Mouse (Mus musculus) neural tube, embryonic 11.5 days (tissue): ENCODE results near the gene Ppm1l. TPM values are rescaled to one million over a fixed set of nuclear protein-coding genes. Genes with fewer than 3 reads are reported as not detected.

Source experiments
- ATAC-seq: fragments of 200-750 bp; cut with Nextera tagmentation; 2 replicates; pipeline ENCODE4 v1.8.0; 2017; ENCODE audit warnings: moderate number of reproducible peaks, mild to moderate bottlenecking, moderate TSS enrichment, moderate library complexity; ENCODE audit not compliant: insufficient read depth, low FRiP score, low TSS enrichment
- DNase-seq: peaks from one replicate; pipeline ENCODE4 v3.0.0-alpha.2; 2015; ENCODE audit warnings: low spot score
- H3K27ac ChIP-seq: fragments of 300-500 bp; sonication (generic); 2 replicates; pipeline ENCODE4 v1.5.1; 2014; ENCODE audit warnings: low read depth, mild to moderate bottlenecking, low read length
- H3K27me3 ChIP-seq: fragments of 300-500 bp; sonication (generic); 2 replicates; pipeline ENCODE4 v1.6.1; 2014; ENCODE audit warnings: mild to moderate bottlenecking, low read length, mixed read lengths; ENCODE audit not compliant: control insufficient read depth, insufficient read depth
- H3K36me3 ChIP-seq: fragments of 300-500 bp; sonication (generic); 2 replicates; pipeline ENCODE4 v1.6.1; 2014; ENCODE audit warnings: mild to moderate bottlenecking, low read length, moderate library complexity, mixed read lengths; ENCODE audit not compliant: control insufficient read depth, insufficient read depth
- H3K4me1 ChIP-seq: fragments of 300-500 bp; sonication (generic); 2 replicates; pipeline ENCODE4 v1.6.1; 2014; ENCODE audit warnings: low read length, mixed read lengths; ENCODE audit not compliant: control insufficient read depth, insufficient read depth
- H3K4me2 ChIP-seq: fragments of 300-500 bp; sonication (generic); 2 replicates; pipeline ENCODE4 v1.6.1; 2014; ENCODE audit warnings: low read depth, mild to moderate bottlenecking, moderate library complexity
- H3K4me3 ChIP-seq: fragments of 300-500 bp; sonication (generic); 2 replicates; pipeline ENCODE4 v1.5.1; 2014; ENCODE audit warnings: low read depth, low read length
- H3K9ac ChIP-seq: fragments of 300-500 bp; sonication (generic); 2 replicates; pipeline ENCODE4 v1.6.1; 2014; ENCODE audit warnings: mild to moderate bottlenecking, low read length
- H3K9me3 ChIP-seq: fragments of 300-500 bp; sonication (generic); 2 replicates; pipeline ENCODE4 v1.6.1; 2016; ENCODE audit warnings: low read length; ENCODE audit not compliant: control insufficient read depth
- WGBS: fragments of 180-500 bp; shearing (Covaris S2); extraction: QIAGEN DNeasy Blood & Tissue Kit; methylation state at CpG from one replicate; pipeline ENCODE4 v1.1.7; 2014; 5-methylcytosine and 5-hydroxymethylcytosine counted together
- polyA plus RNA-seq: library from polyadenylated mRNA; unstranded; fragments of >200 nt; fragmentation: Nextera tagmentation; extraction: Ambion mirVana; gene quantifications from 2 replicates; pipeline ENCODE4 v1.2.1, GENCODE M21; 2014

Ppm1l gene
- polyA plus RNA-seq, 1 experiment from 2014 or later: 22.6 TPM

DNA sequence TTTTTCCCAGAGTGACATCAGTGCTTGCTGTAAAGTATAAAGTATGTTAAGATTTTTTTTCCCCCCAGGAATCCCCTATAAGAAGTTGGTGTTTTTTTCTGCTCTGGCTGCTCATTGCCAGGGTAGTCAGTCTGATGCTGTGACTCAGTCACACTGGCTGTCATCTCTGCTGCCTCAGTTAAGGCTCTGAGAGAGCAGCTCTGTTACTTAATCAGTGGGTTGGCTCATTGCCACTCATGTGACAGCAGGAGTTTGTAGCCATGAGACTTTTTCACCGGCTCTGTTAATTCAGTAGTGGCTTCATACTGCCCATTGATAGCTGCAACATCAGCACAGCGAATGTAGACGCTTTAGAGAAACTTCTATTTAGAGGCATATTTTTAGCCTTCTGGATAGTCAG, 163.3 kb downstream of the Ppm1l start:
- DNase-seq: no peak
- Histone ChIP-seq H3K4me3 (no peak overlapping the region), H3K4me2 (no peak overlapping the region), H3K27me3 (no peaks in the 10 kb centered on the region), H3K36me3 (no peaks in the 10 kb centered on the region), H3K27ac (no peak overlapping the region), H3K9me3 (no peaks in the 10 kb centered on the region), H3K4me1 (0 out of 2 replicates have a peak, but pooled peaks cover 5% of the 10 kb centered on the region), H3K9ac (no peak overlapping the region)
- 84% methylated on average over 3 of the region's 3 CpGs for WGBS
- no peak for ATAC-seq

DNA sequence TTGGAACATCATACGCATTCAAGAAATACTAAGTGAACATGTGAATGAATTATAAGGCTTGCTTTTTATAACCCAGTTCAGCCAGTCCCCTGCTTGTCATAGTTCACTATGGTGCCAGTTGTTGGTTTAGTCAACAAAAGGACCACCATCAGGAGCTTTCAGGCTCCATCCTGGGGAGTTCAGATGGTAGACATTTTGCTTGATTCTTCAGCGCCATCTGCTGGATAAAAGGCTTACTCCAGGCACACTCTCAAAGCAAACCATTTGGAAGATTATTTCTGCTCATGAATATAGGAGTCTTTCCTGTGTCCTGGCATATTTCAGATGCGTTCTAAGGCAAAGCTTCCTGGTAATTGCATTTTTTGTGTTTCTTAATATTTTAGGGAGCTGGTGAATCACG, 165.2 kb downstream of the Ppm1l start:
- WGBS: 37% methylated on average over 4 of the region's 4 CpGs
- Histone ChIP-seq H3K9ac (no peak overlapping the region), H3K4me1 (0 out of 2 replicates have a peak, but pooled peaks cover 5% of the 10 kb centered on the region), H3K27me3 (no peaks in the 10 kb centered on the region), H3K4me2 (no peak overlapping the region), H3K36me3 (no peaks in the 10 kb centered on the region), H3K27ac (no peak overlapping the region), H3K4me3 (no peak overlapping the region), H3K9me3 (no peaks in the 10 kb centered on the region)
- ATAC-seq: peak; percentile 58; the same call in 1 of the 2 replicates
- DNase-seq: peak; percentile 67

DNA sequence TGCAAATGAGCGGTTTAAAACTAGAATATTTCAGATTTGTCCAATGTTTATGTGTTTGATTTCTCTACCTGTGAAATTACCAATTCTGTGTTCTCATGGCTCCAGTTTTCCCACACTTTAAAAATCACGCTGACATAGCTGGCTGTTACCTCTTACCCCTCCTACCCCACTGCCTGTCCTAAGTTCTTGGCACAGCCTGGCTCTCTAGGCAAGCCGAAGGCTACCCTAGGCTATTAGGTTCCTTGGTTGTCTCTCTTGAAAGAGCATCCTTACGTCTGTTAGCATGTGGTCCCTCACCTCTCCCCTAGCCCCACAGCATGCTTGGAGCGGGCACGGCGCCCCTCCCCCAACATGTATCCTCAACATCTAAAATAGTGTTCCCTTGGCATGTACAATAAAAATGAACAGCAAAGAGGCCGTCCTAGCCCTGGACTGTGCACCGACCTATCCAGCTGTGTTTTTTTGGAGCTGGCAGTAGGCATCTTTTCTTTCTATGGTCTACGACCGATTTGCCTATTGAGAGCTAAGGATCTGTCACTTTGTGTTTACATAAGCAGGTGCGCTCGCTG, 167.4 kb downstream of the Ppm1l start:
- Histone ChIP-seq H3K27me3 (no peaks in the 10 kb centered on the region), H3K4me1 (0 out of 2 replicates have a peak, but pooled peaks cover 3% of the 10 kb centered on the region), H3K36me3 (no peaks in the 10 kb centered on the region), H3K27ac (no peak overlapping the region), H3K9ac (no peak overlapping the region), H3K4me2 (no peak overlapping the region), H3K9me3 (no peaks in the 10 kb centered on the region), H3K4me3 (no peak overlapping the region)
- ATAC-seq (no peak), DNase-seq (no peak)
- WGBS: 80% methylated on average over 13 of the region's 13 CpGs

DNA sequence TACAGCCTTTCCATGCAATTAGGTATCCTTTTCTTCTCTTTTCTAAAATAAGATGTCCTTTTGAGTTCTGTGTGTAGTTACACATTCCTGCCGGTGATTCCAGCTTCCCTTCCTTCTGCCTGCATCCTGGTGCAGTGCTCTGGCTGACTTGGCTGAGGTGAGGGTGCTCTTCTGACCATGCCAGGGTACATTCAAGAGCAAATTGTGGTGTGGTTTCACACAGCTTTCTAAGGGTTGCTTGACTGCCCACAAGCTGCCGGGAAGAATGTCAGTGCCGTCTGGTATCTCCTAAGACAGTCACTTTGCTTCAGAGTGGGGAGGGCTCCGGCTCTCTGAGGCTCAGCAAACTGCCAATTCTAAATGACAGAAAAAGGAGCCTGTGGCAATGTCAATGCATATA, 167.9 kb downstream of the Ppm1l start:
- H3K9ac ChIP-seq: no peak overlapping the region
- H3K27me3 ChIP-seq: no peaks in the 10 kb centered on the region
- no peaks in the 10 kb centered on the region for H3K36me3 ChIP-seq
- H3K4me2 ChIP-seq: no peak overlapping the region
- H3K4me3 ChIP-seq: no peak overlapping the region
- H3K9me3 ChIP-seq: no peaks in the 10 kb centered on the region
- 83% methylated on average over 4 of the region's 4 CpGs for WGBS
- 0 out of 2 replicates have a peak, but pooled peaks cover 3% of the 10 kb centered on the region for H3K4me1 ChIP-seq
- DNase-seq: no peak
- no peak overlapping the region for H3K27ac ChIP-seq
- ATAC-seq: no peak

DNA sequence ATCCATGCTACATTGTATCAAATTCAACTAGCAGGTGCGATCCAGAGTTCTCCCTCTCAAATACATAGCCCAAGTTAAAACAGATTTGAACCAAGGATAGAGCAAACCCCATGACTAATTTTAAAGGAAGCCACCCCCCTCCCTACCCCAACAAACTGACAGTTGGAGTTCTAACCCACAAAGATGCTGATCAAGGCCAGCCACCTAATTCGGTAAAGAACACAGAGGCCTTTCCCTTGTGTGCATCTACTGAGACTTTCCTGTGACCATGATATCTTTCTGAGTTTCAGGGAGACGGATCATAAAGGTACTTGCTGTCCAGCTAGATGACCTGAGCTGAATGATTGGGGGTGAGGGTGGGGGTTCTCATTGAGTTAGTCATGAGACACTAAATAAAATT, 168.7 kb downstream of the Ppm1l start:
- no peak overlapping the region for H3K27ac ChIP-seq
- ATAC-seq: no peak
- H3K36me3 ChIP-seq: no peaks in the 10 kb centered on the region
- no peak overlapping the region for H3K9ac ChIP-seq
- WGBS: 93% methylated on average over 3 of the region's 3 CpGs
- H3K9me3 ChIP-seq: no peaks in the 10 kb centered on the region
- H3K27me3 ChIP-seq: no peaks in the 10 kb centered on the region
- no peak overlapping the region for H3K4me2 ChIP-seq
- DNase-seq: no peak
- H3K4me1 ChIP-seq: 0 out of 2 replicates have a peak, but pooled peaks cover 3% of the 10 kb centered on the region
- H3K4me3 ChIP-seq: no peak overlapping the region

DNA sequence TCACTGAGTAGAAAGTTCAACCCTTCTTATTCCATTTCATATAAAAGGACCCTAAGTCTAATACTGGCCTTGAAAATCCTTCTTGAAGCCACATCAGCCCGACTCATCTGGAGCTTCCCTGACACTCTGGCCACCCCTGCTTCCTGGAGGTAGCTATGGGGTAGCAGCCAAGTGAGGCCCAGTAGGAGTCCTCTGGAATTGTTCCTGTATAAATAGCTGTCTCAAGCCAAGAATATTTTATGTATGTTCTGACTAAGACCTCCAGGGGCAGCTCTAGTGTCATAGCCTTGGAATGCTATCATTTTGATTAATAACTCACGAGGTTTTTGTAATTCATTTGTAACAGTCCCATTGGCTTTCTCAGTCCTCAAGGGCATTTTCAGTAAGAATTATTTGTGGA, 169.1 kb downstream of the Ppm1l start:
- H3K9me3 ChIP-seq: no peaks in the 10 kb centered on the region
- H3K4me2 ChIP-seq: no peak overlapping the region
- H3K36me3 ChIP-seq: no peaks in the 10 kb centered on the region
- DNase-seq: no peak
- no peaks in the 10 kb centered on the region for H3K27me3 ChIP-seq
- 0 out of 2 replicates have a peak, but pooled peaks cover 3% of the 10 kb centered on the region for H3K4me1 ChIP-seq
- no peak for ATAC-seq
- no peak overlapping the region for H3K9ac ChIP-seq
- no peak overlapping the region for H3K27ac ChIP-seq
- WGBS: 79% methylated on average over 2 of the region's 2 CpGs
- no peak overlapping the region for H3K4me3 ChIP-seq

DNA sequence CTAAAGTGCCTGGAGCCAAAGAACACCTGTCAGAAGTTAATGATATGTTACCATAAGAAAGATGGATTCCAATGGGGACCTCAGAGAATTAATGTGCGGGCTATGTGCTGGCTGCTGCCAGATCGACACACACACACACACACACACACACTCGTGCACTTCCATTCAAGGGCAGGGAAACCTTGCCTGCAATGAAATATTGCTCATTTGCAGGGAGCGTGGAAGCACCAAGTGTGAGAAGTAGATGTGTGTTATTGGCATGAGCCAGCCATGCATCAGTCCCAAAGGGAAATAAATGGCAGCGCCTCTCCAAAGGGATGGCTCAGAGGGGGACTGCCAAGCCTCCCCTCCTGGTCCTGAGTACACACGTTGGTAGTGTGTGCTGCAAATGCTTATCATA, 170.8 kb downstream of the Ppm1l start:
- H3K9ac ChIP-seq: no peak overlapping the region
- no peak overlapping the region for H3K4me2 ChIP-seq
- H3K4me1 ChIP-seq: 0 out of 2 replicates have a peak, but pooled peaks cover 3% of the 10 kb centered on the region
- H3K9me3 ChIP-seq: no peaks in the 10 kb centered on the region
- no peak for ATAC-seq
- 73% methylated on average over 6 of the region's 6 CpGs for WGBS
- no peak for DNase-seq
- H3K36me3 ChIP-seq: no peaks in the 10 kb centered on the region
- no peak overlapping the region for H3K27ac ChIP-seq
- H3K27me3 ChIP-seq: no peaks in the 10 kb centered on the region
- no peak overlapping the region for H3K4me3 ChIP-seq

DNA sequence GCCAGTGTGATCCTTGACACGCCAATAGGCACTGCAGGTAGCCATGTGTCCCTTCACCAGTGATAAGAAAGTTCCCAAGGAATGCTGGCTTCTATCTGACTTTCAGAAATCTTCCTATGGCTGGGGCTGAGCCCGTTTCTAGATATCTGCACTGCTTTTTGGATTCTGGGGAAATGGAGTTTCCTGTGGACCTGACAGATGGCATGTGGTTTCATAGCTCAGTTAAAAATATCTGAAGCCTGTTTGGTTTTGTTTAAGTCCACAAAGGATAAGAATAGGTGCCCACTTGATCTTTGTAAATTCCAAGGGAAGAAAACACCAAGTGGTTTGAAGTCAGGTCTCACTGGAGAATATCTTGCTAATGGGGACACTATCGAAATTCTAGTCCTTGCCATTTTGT, 173.0 kb downstream of the Ppm1l start:
- H3K36me3 ChIP-seq: no peaks in the 10 kb centered on the region
- no peak overlapping the region for H3K9ac ChIP-seq
- H3K4me3 ChIP-seq: no peak overlapping the region
- 86% methylated on average over 3 of the region's 3 CpGs for WGBS
- H3K4me1 ChIP-seq: no peaks in the 10 kb centered on the region
- no peak for DNase-seq
- H3K27ac ChIP-seq: no peak overlapping the region
- no peaks in the 10 kb centered on the region for H3K27me3 ChIP-seq
- ATAC-seq: no peak
- no peaks in the 10 kb centered on the region for H3K9me3 ChIP-seq
- H3K4me2 ChIP-seq: no peak overlapping the region

DNA sequence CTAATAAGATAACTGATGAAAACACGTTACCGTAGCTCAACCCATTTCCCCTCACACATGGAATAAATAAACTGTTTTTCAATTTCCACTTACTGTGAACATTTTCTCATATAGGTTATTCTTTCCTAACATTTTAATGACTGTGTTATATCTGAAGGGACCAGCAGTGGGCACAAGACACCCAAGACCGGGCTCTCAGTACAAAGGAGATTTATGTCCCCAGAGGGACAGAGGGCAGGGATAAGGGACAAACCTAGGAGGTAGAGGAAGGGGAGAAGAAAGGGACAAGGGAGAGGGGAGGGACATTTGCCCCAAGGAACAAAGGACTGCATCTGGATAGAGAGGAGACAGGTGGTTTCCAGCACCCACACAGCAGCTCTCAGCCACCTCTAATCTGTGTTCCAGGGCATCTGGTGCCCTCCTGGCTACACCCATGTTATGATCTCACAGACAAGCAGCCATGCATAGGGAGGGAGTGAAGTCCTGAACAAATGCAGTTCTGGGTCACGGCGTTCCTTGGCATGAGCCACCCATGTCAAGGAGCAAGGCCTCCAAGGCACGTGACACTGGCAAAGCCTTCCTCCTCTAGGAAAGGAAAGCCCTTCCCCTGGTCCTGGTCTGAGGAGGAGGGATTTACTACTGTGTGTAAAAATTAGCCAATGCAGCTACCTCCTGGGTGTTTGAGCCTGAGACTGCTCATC, 174.5 kb downstream of the Ppm1l start:
- DNase-seq: no peak
- H3K4me2 ChIP-seq: no peak overlapping the region
- no peaks in the 10 kb centered on the region for H3K9me3 ChIP-seq
- no peak overlapping the region for H3K9ac ChIP-seq
- H3K4me3 ChIP-seq: no peak overlapping the region
- no peak; the same call in 1 of the 2 replicates for ATAC-seq
- H3K27me3 ChIP-seq: no peaks in the 10 kb centered on the region
- H3K36me3 ChIP-seq: no peaks in the 10 kb centered on the region
- no peak overlapping the region for H3K27ac ChIP-seq
- WGBS: 83% methylated on average over 6 of the region's 6 CpGs
- H3K4me1 ChIP-seq: no peaks in the 10 kb centered on the region
